ENCODE assay signal across 9 mouse cellular contexts in the genomic region with DNA sequence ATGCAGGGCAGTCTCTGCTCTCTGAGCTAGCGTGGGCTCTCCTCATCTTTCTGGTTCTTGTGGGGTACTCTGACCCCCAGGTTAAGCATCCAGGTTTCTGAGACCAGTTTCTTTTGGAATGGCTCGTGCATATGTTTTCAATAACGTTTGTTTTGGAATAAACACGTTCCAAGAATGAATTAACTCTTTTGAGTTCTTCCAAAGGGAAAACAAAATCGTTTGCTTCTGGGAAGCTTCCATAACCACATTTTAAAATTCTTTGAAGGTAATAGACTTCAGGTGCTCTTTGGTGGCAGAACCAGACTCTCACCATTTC. TPM values are rescaled to one million over a fixed set of nuclear protein-coding genes. Genes with fewer than 3 reads are reported as not detected.
DNase-seq lines count a peak whose midpoint lies in the region; ATAC-seq lines count a peak whose summit lies in the region.
"Had no signal": no experiment of that assay in that cellular context is flagged by ENCODE, and none has a peak within 500 bp of the region (broad histone marks: within the 10 kb centered on the region; RNA-seq: fewer than 3 reads in every experiment).

No protein-coding gene starts in this region.

- H3K4me2 ChIP-seq in kidney, embryonic 14.5 days (replicated peaks; ENCODE audit: low read depth, low read length), result peak overlapping the region; percentile 71
- peak overlapping the region; percentile 84 for H3K4me2 ChIP-seq in embryonic facial prominence, embryonic 12.5 days (replicated peaks)
- H3K4me2 ChIP-seq in intestine, embryonic 14.5 days (ENCODE audit: low read length), result peak overlapping the region; percentile 66
- peak overlapping the region; percentile 100 for H3K4me2 ChIP-seq in midbrain, embryonic 16.5 days (ENCODE audit: low read length)

- no peaks in the 10 kb centered on the region for H3K9me3 ChIP-seq in kidney, embryonic 14.5 days (ENCODE audit: control insufficient read depth, low read length)
- H3K9me3 ChIP-seq in embryonic facial prominence, embryonic 12.5 days, result no peaks in the 10 kb centered on the region
- H3K9me3 ChIP-seq in intestine, embryonic 14.5 days (ENCODE audit: control insufficient read depth, low read length), result no peaks in the 10 kb centered on the region
- H3K9me3 ChIP-seq in midbrain, embryonic 16.5 days (replicated peaks; ENCODE audit: control insufficient read depth, low read length, poor library complexity, severe bottlenecking), result no peaks in the 10 kb centered on the region

- no peaks in the 10 kb centered on the region; the same call in 1 of the 2 replicates for H3K4me1 ChIP-seq in kidney, embryonic 14.5 days (ENCODE audit: control insufficient read depth, insufficient read depth, low read length)
- H3K4me1 ChIP-seq in embryonic facial prominence, embryonic 12.5 days, result 0 out of 2 replicates have a peak, but pooled peaks cover 9% of the 10 kb centered on the region
- H3K4me1 ChIP-seq in intestine, embryonic 14.5 days (replicated peaks; ENCODE audit: control insufficient read depth, insufficient read depth, low read length), result no peaks in the 10 kb centered on the region; the same call in 1 of the 2 replicates
- H3K4me1 ChIP-seq in midbrain, embryonic 16.5 days (ENCODE audit: control insufficient read depth, insufficient read depth, low read length), result peaks cover 7% of the 10 kb centered on the region; the same call in 1 of the 2 replicates

- H3K9ac ChIP-seq in kidney, embryonic 14.5 days (ENCODE audit: low read depth, low read length), result peak overlapping the region; percentile 80; the same call in 1 of the 2 replicates
- peak overlapping the region; percentile 85 for H3K9ac ChIP-seq in embryonic facial prominence, embryonic 12.5 days
- peak overlapping the region; percentile 80 for H3K9ac ChIP-seq in intestine, embryonic 14.5 days (ENCODE audit: low read length)
- H3K9ac ChIP-seq in midbrain, embryonic 16.5 days (ENCODE audit: low read depth, low read length), result peak overlapping the region; percentile 74; the same call in 1 of the 2 replicates

- DNase-seq in kidney, postnatal 36 days, result no peak
- no peak for DNase-seq in intestine, embryonic 14.5 days (ENCODE audit: low spot score)
- DNase-seq in gastrocnemius, postnatal 10 days, result no peak
- DNase-seq in cerebellum, postnatal 25 days, result no peak
- DNase-seq in spleen, adult 12 weeks (ENCODE audit: low spot score), result no peak
- DNase-seq: cerebellum, adult 11-12 months had no signal

- H3K4me3 ChIP-seq in kidney, embryonic 14.5 days (ENCODE audit: low read length), result peak overlapping the region; percentile 66
- peak overlapping the region; percentile 72 for H3K4me3 ChIP-seq in embryonic facial prominence, embryonic 12.5 days
- H3K4me3 ChIP-seq in intestine, embryonic 14.5 days (ENCODE audit: low read depth, low read length), result peak overlapping the region; percentile 71
- H3K4me3 ChIP-seq in midbrain, embryonic 16.5 days (ENCODE audit: low read depth, low read length), result peak overlapping the region; percentile 62

- H3K27me3 ChIP-seq in kidney, embryonic 14.5 days (ENCODE audit: control insufficient read depth, insufficient read depth, low read length), result no peaks in the 10 kb centered on the region
- H3K27me3 ChIP-seq in embryonic facial prominence, embryonic 12.5 days, result peaks cover 5% of the 10 kb centered on the region; the same call in 1 of the 2 replicates
- no peaks in the 10 kb centered on the region for H3K27me3 ChIP-seq in intestine, embryonic 14.5 days (replicated peaks; ENCODE audit: control insufficient read depth, insufficient read depth, low read length)
- peaks cover 4% of the 10 kb centered on the region; the same call in 1 of the 2 replicates for H3K27me3 ChIP-seq in midbrain, embryonic 16.5 days (ENCODE audit: control insufficient read depth, insufficient read depth, low read depth, low read length)

- H3K36me3 ChIP-seq in kidney, embryonic 14.5 days (ENCODE audit: control insufficient read depth, insufficient read depth, low read length), result no peaks in the 10 kb centered on the region
- H3K36me3 ChIP-seq in embryonic facial prominence, embryonic 12.5 days, result no peaks in the 10 kb centered on the region
- no peaks in the 10 kb centered on the region for H3K36me3 ChIP-seq in intestine, embryonic 14.5 days (ENCODE audit: control insufficient read depth, insufficient read depth, low read length)
- no peaks in the 10 kb centered on the region for H3K36me3 ChIP-seq in midbrain, embryonic 16.5 days (ENCODE audit: control insufficient read depth, insufficient read depth, low read length)

- 28% methylated on average over 5 of the region's 5 CpGs for WGBS in kidney, embryonic 14.5 days
- WGBS in embryonic facial prominence, embryonic 12.5 days, result 12% methylated on average over 5 of the region's 5 CpGs
- 24% methylated on average over 5 of the region's 5 CpGs for WGBS in intestine, embryonic 14.5 days
- 38% methylated on average over 5 of the region's 5 CpGs for WGBS in midbrain, embryonic 16.5 days

- H3K27ac ChIP-seq in kidney, embryonic 14.5 days (ENCODE audit: low read depth, low read length), result peak overlapping the region; percentile 81; the same call in 1 of the 2 replicates
- H3K27ac ChIP-seq in embryonic facial prominence, embryonic 12.5 days, result peak overlapping the region; percentile 87
- peak overlapping the region; percentile 76 for H3K27ac ChIP-seq in intestine, embryonic 14.5 days (ENCODE audit: low read depth)
- no peak overlapping the region for H3K27ac ChIP-seq in midbrain, embryonic 16.5 days (ENCODE audit: low read length)

- no peak; the same call in 1 of the 2 replicates for ATAC-seq in kidney, embryonic 14.5 days (ENCODE audit: low FRiP score, low TSS enrichment)
- ATAC-seq in embryonic facial prominence, embryonic 12.5 days (ENCODE audit: insufficient number of reproducible peaks, insufficient read depth, low FRiP score, low TSS enrichment), result no peak
- ATAC-seq in intestine, embryonic 14.5 days (replicated peaks; ENCODE audit: low FRiP score, low TSS enrichment, low read depth), result no peak
- ATAC-seq in midbrain, embryonic 16.5 days, result no peak

RNA-seq across cellular contexts. Expression of gene Mdfic, which starts 1.2 kb away (rescaled TPM):
- polyA plus RNA-seq in kidney, embryonic 14.5 days (2014; fragmentation: Nextera tagmentation; extraction: Ambion mirVana), result 7.2 and 7.4 TPM in 2 replicates
- 10.4 and 13.6 TPM in 2 replicates for polyA plus RNA-seq in embryonic facial prominence, embryonic 12.5 days (2016; fragmentation: Nextera tagmentation; extraction: Ambion mirVana)
- polyA plus RNA-seq in intestine, embryonic 14.5 days (2014; fragmentation: Nextera tagmentation; extraction: Ambion mirVana), result 8.3 and 8.5 TPM in 2 replicates
- polyA plus RNA-seq in midbrain, embryonic 16.5 days (2015; fragmentation: Nextera tagmentation; extraction: Ambion mirVana), result 0.83 and 1.1 TPM in 2 replicates
- 10 to 100 TPM; 15.8 to 22.9 TPM for total RNA-seq in gastrocnemius, postnatal 10 days (2021)
